ENCODE assay signal across 24 mouse cellular contexts in genomic region chr5:81200354-81200753, GRCm38 (mm10).
"Had no signal": no experiment of that assay in that cellular context is flagged by ENCODE, and none has a peak within 500 bp of the region (broad histone marks: within the 10 kb centered on the region; RNA-seq: fewer than 3 reads in every experiment).

No protein-coding gene starts in this region.

- H3K9me3 ChIP-seq: heart, embryonic 13.5 days; heart, embryonic 15.5 days; kidney, embryonic 15.5 days; limb, embryonic 13.5 days; limb, embryonic 15.5 days; liver, embryonic 12.5 days had no signal

- H3K9ac ChIP-seq: heart, embryonic 13.5 days; heart, embryonic 15.5 days; kidney, embryonic 15.5 days; limb, embryonic 13.5 days; limb, embryonic 15.5 days; liver, embryonic 12.5 days had no signal

- H3K36me3 ChIP-seq: heart, embryonic 13.5 days; heart, embryonic 15.5 days; kidney, embryonic 15.5 days; limb, embryonic 15.5 days; liver, embryonic 12.5 days had no signal

- DNase-seq: gastrocnemius, postnatal 14 days; gastrocnemius, postnatal 36 days; heart, adult 11 months; heart, adult 2 months; heart, postnatal 14 days; heart, postnatal 36 days; kidney, adult 11 months; kidney, adult 2 months; kidney, adult 9 months; kidney, postnatal 14 days; kidney, postnatal 36 days; layer of hippocampus, adult 9-11 months; layer of hippocampus, postnatal 36 days; left cerebral cortex, postnatal 4 days had no signal

- H3K27ac ChIP-seq: heart, adult 2 months; heart, embryonic 13.5 days; heart, embryonic 15.5 days; hindbrain, postnatal 0 days; kidney, embryonic 15.5 days; kidney, postnatal 0 days; limb, embryonic 13.5 days; limb, embryonic 15.5 days; liver, embryonic 12.5 days had no signal

- H3K4me1 ChIP-seq: heart, embryonic 13.5 days; heart, embryonic 15.5 days; kidney, embryonic 15.5 days; limb, embryonic 13.5 days; limb, embryonic 15.5 days; liver, embryonic 12.5 days had no signal

- ATAC-seq: intestine, embryonic 16.5 days; liver, embryonic 12.5 days had no signal

- H3K4me3 ChIP-seq: heart, adult 2 months; heart, embryonic 13.5 days; heart, embryonic 15.5 days; kidney, embryonic 15.5 days; limb, embryonic 13.5 days; limb, embryonic 15.5 days; liver, embryonic 12.5 days had no signal

- H3K4me2 ChIP-seq: heart, embryonic 11.5 days; heart, embryonic 13.5 days; heart, embryonic 15.5 days; kidney, embryonic 15.5 days; limb, embryonic 13.5 days; limb, embryonic 15.5 days; liver, embryonic 12.5 days had no signal

- H3K27me3 ChIP-seq: heart, embryonic 13.5 days; heart, embryonic 15.5 days; kidney, embryonic 15.5 days; limb, embryonic 13.5 days; limb, embryonic 15.5 days; liver, embryonic 12.5 days had no signal
